Mouse (Mus musculus) kidney, postnatal 25 days (tissue): ENCODE results near the gene 2210016F16Rik.
"Not testable (repeated sequence)": the region's sequence is repeated elsewhere in the genome, so short reads cannot be mapped to it uniquely, and the experiment has no call there.

ENCODE experiments used
- DNase-seq, 2 experiments: peaks; one replicate each; pipeline ENCODE4 v3.0.0; 2021; ENCODE audit warnings: mixed read lengths in 2 of 2

Gene 2210016F16Rik

GRCm38 (mm10) chr13:58372278-58373152 lies 12.5 kb downstream of the 2210016F16Rik start:
- no peak for DNase-seq

- no peak for DNase-seq
These were observed 16.2 kb downstream of the 2210016F16Rik start for GRCm38 (mm10) chr13:58368835-58369234.

- no peak for DNase-seq
These were observed 17.4 kb downstream of the 2210016F16Rik start for GRCm38 (mm10) chr13:58367641-58368040.

- DNase-seq, result no peak
These were observed 18.7 kb downstream of the 2210016F16Rik start for GRCm38 (mm10) chr13:58366373-58366772.

- DNase-seq, result not testable (repeated sequence)
These were observed 19.8 kb downstream of the 2210016F16Rik start for GRCm38 (mm10) chr13:58365179-58365578.

GRCm38 (mm10) chr13:58364353-58365175 lies 20.5 kb downstream of the 2210016F16Rik start:
- DNase-seq, result peak; percentile 43 to 63

- DNase-seq, result no peak
These were observed 25.7 kb downstream of the 2210016F16Rik start for GRCm38 (mm10) chr13:58359304-58359653.

- DNase-seq, result peak; percentile 88 to 94
These were observed 26.3 kb downstream of the 2210016F16Rik start, which contains the start of gene Kif27 for GRCm38 (mm10) chr13:58358629-58359303. TSS of gene Kif27 (minus strand) at chr13:58359122.

GRCm38 (mm10) chr13:58352996-58353395 lies 32.0 kb downstream of the 2210016F16Rik start:
- DNase-seq, result no peak

- DNase-seq, result no peak
These were observed 34.4 kb downstream of the 2210016F16Rik start for GRCm38 (mm10) chr13:58350606-58351005.

GRCm38 (mm10) chr13:58344505-58344904 lies 40.5 kb downstream of the 2210016F16Rik start:
- no peak for DNase-seq

- peak; percentile 76 to 89 for DNase-seq
These were observed 47.6 kb downstream of the 2210016F16Rik start for GRCm38 (mm10) chr13:58337456-58337855.

- DNase-seq, result no peak
These were observed 50.9 kb downstream of the 2210016F16Rik start for GRCm38 (mm10) chr13:58334116-58334515.
